Mouse (Mus musculus) testis, adult 10 weeks (tissue): ENCODE results near the gene Inip. TPM values are rescaled to one million over a fixed set of nuclear protein-coding genes. Genes with fewer than 3 reads are reported as not detected.

ENCODE experiments used
- polyA plus RNA-seq: library from polyadenylated mRNA; stranded (reverse); fragments of 350-450 nt; fragmentation: Illumina TruSeq; extraction: RNeasy Lipid Tissue Mini Kit (QIAGEN cat#74804); gene quantifications from one replicate; pipeline ENCODE4 v1.2.3, GENCODE M21; 2014; ENCODE audit warnings: low read depth, low replicate concordance

Inip gene
- 22.9 TPM for polyA plus RNA-seq

GRCm38 (mm10) chr4:59801489-59801888, at the start of gene Inip:
Inip (minus strand) TSS chr4:59801589.

GRCm38 (mm10) chr4:59805181-59805967, 4.0 kb upstream of the Inip start, which contains the start of gene Snx30:
Snx30 (plus strand) TSS chr4:59805840.

Other genes with a start within 250 kb of the Inip start
- gene Hsdl2, start 220.0 kb downstream of the Inip start, polyA plus RNA-seq, result 222 TPM
- 3.8 TPM for gene E130308A19Rik, start 175.4 kb downstream of the Inip start, polyA plus RNA-seq
- gene Snx30, start 4.3 kb upstream of the Inip start, polyA plus RNA-seq, result 1.4 TPM
- 0.07 TPM for gene Slc46a2, start 113.5 kb upstream of the Inip start, polyA plus RNA-seq
- not detected for gene Mup4, start 159.1 kb upstream of the Inip start, polyA plus RNA-seq
- not detected for gene Mup6, start 162.7 kb upstream of the Inip start, polyA plus RNA-seq